Mouse (Mus musculus) right cerebral cortex, adult 18-20 months (tissue): ENCODE results near the gene Iqcj.

ENCODE experiments used
- DNase-seq: peaks from one replicate; pipeline ENCODE4 v3.0.0; 2022; ENCODE audit warnings: mixed read lengths

Gene Iqcj

DNA sequence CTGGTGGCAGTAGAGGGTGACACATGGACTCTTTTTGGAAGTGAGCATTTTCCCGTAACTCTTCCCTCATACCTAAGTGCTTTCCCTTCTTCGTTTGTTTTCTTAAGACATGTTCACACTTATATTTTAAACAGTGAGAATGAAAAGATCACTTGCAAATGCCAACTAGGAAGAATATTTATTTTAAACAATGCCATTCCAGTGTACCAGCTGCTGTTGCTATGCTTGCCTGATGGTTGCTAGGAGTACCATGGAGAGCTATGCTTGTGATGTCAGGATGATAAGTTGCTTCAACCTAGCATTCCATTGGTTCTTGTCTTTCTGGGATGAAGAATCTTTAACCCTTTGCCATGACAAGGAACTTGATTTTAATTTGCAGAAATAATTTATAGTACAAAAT is 193.0 kb downstream of the Iqcj start:
- DNase-seq, result no peak

DNA sequence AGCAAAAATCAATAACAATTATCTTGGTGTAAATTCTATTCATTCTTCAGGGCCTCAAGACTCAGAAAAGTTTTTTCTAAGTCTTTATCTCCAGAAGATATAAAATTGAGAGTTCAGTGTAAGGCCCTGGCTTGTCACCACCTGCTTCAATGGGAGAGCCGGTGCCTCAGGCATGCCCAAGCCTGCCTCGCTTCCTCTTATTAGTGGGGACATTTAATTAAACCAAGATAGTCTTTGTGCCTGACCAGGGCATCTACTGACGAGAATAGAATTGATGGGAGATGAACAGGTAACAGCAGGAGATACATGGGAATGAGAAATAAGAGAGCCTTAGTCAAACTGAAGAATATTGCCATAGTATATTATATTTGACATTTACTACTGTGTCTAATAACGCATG is 200.1 kb downstream of the Iqcj start:
- no peak for DNase-seq

DNA sequence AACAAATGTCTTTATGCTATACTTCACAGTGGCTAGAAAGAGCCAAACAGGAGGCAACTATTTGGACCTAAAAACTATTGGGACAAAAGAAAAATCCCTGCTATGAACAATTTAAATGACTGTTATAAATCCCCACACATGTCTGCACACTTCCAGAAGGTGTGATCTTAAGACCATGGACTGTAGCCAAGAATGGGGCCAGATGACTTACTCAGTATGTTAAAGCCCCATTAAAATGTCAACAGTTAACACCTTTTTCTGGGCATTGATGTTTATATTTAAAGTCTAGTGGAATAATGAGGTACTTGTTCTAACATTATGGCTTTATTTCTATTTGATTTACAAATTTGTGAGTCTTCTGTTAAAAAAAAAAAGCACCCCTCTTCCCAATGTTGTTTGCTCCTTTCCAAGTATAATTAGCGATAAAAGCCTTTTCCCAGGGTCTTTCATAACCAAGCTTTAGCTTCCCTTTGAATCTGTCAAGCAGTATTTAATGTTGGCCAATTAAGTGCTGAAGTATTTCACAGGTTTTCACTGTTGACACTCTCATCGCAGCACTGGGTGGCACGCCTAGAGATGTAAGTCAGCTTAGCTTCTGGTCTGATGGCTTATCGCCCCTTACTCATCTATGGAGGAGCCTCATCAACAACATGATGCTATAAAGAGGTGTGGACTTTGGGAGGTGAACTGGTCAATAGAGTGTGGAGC is 204.9 kb downstream of the Iqcj start:
- DNase-seq, result no peak

DNA sequence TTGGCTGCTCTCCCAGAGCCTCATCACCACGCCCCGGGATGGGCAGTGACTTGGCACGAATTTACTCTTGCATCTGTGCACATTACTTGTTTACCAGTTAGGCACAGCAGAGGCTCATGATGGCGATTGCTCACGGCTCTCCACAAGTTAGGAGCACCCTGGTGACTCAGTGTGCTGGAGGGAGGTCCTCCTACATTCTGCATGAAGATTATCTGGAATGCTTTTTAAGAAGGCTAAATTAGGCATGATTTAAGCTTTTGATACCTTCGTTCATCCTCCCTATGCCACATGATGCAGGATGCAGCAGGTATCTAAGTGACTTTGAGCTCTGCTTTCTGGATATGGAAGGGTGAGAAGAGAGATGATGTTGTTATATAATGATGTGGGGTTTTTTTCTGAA is 207.5 kb downstream of the Iqcj start:
- DNase-seq, result peak; percentile 32

DNA sequence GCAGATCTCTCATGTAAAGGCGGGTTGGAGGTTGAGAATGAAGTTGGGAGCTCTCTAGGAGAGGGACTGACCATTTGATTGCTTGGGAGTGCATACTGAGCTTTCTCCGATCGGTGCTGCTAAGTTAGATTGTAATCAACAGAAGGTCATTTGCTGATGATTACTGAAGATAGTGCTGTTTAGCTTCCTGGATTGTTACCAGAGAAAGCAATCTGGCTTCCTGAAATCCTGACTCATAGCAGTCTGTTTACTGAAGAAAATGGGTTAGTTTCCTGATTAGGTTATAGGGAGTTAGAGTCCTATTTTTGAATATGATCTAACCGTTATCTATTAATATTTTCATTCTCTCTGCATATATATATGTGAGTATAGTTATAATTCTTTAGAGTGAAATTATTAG is 209.3 kb downstream of the Iqcj start:
- no peak for DNase-seq

DNA sequence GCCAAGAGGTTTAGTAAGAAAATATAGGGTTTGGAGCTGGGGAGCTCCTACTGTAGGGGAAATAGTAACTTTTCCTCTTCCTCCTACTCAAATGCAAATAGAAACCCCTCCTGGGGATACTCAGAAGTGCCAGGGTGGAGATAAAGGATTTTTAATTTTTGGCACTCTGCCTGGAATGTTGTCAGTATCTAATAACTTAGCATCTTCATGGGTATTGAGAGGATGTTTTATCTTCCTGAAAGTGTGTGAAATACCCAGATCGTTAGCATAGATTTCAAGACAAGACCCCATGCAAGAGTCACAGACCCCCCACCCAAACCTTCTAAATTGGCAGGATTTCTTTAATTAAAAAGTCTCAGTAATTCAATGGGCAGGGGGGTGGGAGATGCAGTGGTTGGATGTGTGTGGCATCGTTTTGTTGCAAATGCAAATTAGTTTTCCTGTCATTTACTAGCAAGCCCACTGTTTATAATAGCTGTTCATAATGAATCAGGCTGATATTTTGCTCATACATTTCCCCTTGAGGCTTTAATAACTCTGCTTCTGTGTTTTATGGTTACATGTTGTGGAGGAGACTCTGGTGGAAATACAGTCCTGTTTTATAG is 213.2 kb downstream of the Iqcj start:
- DNase-seq, result no peak
